Mouse (Mus musculus) neural tube, embryonic 11.5 days (tissue): ENCODE measurements around the gene Arhgap17. TPM values are rescaled to one million over a fixed set of nuclear protein-coding genes. Genes with fewer than 3 reads are reported as not detected.

Experiments
- ATAC-seq: fragments of 200-750 bp; cut with Nextera tagmentation; 2 replicates; pipeline ENCODE4 v1.8.0; 2017; ENCODE audit warnings: moderate number of reproducible peaks, mild to moderate bottlenecking, moderate TSS enrichment, moderate library complexity; ENCODE audit not compliant: insufficient read depth, low FRiP score, low TSS enrichment
- DNase-seq: peaks from one replicate; pipeline ENCODE4 v3.0.0-alpha.2; 2015; ENCODE audit warnings: low spot score
- H3K27ac ChIP-seq: fragments of 300-500 bp; sonication (generic); 2 replicates; pipeline ENCODE4 v1.5.1; 2014; ENCODE audit warnings: low read depth, mild to moderate bottlenecking, low read length
- H3K27me3 ChIP-seq: fragments of 300-500 bp; sonication (generic); 2 replicates; pipeline ENCODE4 v1.6.1; 2014; ENCODE audit warnings: mild to moderate bottlenecking, low read length, mixed read lengths; ENCODE audit not compliant: control insufficient read depth, insufficient read depth
- H3K36me3 ChIP-seq: fragments of 300-500 bp; sonication (generic); 2 replicates; pipeline ENCODE4 v1.6.1; 2014; ENCODE audit warnings: mild to moderate bottlenecking, low read length, moderate library complexity, mixed read lengths; ENCODE audit not compliant: control insufficient read depth, insufficient read depth
- H3K4me1 ChIP-seq: fragments of 300-500 bp; sonication (generic); 2 replicates; pipeline ENCODE4 v1.6.1; 2014; ENCODE audit warnings: low read length, mixed read lengths; ENCODE audit not compliant: control insufficient read depth, insufficient read depth
- H3K4me2 ChIP-seq: fragments of 300-500 bp; sonication (generic); 2 replicates; pipeline ENCODE4 v1.6.1; 2014; ENCODE audit warnings: low read depth, mild to moderate bottlenecking, moderate library complexity
- H3K4me3 ChIP-seq: fragments of 300-500 bp; sonication (generic); 2 replicates; pipeline ENCODE4 v1.5.1; 2014; ENCODE audit warnings: low read depth, low read length
- H3K9ac ChIP-seq: fragments of 300-500 bp; sonication (generic); 2 replicates; pipeline ENCODE4 v1.6.1; 2014; ENCODE audit warnings: mild to moderate bottlenecking, low read length
- H3K9me3 ChIP-seq: fragments of 300-500 bp; sonication (generic); 2 replicates; pipeline ENCODE4 v1.6.1; 2016; ENCODE audit warnings: low read length; ENCODE audit not compliant: control insufficient read depth
- WGBS: fragments of 180-500 bp; shearing (Covaris S2); extraction: QIAGEN DNeasy Blood & Tissue Kit; methylation state at CpG from one replicate; pipeline ENCODE4 v1.1.7; 2014; 5-methylcytosine and 5-hydroxymethylcytosine counted together
- polyA plus RNA-seq: library from polyadenylated mRNA; unstranded; fragments of >200 nt; fragmentation: Nextera tagmentation; extraction: Ambion mirVana; gene quantifications from 2 replicates; pipeline ENCODE4 v1.2.1, GENCODE M21; 2014

Gene Arhgap17
- polyA plus RNA-seq, 1 experiment from 2014 or later, result 32.9 TPM

DNA sequence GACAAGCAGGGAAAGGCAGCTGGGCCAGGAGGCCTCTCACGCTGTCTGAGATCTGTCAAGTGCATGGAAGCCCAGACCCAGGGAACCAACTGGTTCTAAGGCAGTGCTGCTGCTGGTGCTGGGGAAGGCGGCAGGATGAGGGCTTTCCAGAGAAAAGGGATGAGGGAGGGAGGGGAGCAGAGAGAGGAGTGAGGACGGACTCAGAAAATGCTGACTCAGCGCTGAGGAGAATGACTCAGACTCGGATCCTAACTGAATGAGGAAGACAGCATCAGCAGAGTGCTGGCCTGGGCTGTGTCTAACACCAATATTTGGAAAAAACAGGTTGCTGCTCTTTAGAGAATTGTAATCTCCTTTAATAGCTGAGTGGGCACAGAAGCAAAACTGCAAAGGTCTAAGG is 57.9 kb downstream of the Arhgap17 start:
- H3K9me3 ChIP-seq, result no peaks in the 10 kb centered on the region
- no peak overlapping the region for H3K9ac ChIP-seq
- 72% methylated on average over 5 of the region's 5 CpGs for WGBS
- H3K4me3 ChIP-seq, result no peak overlapping the region
- H3K27ac ChIP-seq, result no peak overlapping the region
- H3K4me1 ChIP-seq, result no peaks in the 10 kb centered on the region
- no peak overlapping the region for H3K4me2 ChIP-seq
- ATAC-seq (no peak), DNase-seq (no peak)
- H3K27me3 ChIP-seq, result no peaks in the 10 kb centered on the region
- peaks cover 5% of the 10 kb centered on the region for H3K36me3 ChIP-seq

DNA sequence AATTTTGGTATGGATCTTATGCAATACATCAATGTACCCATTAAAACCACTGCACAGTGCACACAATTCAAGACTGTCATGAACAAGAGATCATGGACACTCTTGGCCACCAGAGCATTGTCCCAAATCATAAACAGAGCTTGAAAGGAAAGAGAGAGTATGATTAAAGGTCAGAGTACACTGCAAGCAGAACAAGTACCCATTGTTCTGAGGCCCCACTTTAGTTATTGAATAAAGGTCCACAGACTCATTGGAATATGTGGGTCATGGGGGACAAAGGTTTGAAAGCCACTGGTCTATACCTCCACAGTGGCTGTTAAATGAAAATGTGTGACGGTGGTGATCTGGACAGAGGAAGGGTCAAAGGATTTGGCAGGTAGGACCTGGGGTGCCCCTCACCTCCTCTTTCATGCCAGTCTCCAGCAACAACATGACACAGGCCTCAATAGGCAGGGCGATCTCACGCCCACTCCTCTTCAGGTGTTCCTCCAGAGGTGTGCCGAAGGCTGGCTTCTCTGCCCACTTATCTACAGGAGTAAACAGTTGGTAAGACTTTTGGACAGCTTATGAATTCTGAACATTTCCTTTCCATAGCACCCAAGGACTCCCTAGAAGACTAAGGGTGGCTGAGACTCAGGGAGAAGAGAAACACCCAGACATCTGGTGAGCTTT is 61.7 kb downstream of the Arhgap17 start:
- 94% methylated on average over 4 of the region's 4 CpGs for WGBS

DNA sequence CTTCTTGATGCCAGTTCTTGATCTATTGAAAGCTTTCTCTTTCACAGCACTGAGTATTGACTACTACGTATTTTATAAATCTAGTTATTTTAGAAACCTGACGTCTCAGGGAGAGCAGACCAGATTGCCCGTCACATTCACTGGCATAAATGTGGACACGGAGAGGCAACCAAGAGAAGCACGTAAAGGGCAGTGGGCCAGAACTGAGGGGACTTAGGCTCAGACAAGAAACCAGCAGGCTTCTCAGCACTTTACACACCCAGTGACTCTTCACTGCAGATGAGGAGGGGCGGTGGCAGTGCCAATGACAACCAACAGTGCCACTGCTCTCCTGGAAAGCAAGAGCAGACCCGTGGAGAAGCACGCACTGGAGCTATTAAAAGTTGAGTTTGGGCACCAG is 62.5 kb downstream of the Arhgap17 start:
- H3K36me3 ChIP-seq, result peaks cover 15% of the 10 kb centered on the region
- no peaks in the 10 kb centered on the region for H3K4me1 ChIP-seq
- H3K4me2 ChIP-seq, result no peak overlapping the region
- DNase-seq (no peak), ATAC-seq (no peak)
- H3K9me3 ChIP-seq, result no peaks in the 10 kb centered on the region
- no peak overlapping the region for H3K27ac ChIP-seq
- H3K4me3 ChIP-seq, result no peak overlapping the region
- H3K27me3 ChIP-seq, result no peaks in the 10 kb centered on the region
- WGBS, result 95% methylated on average over 8 of the region's 8 CpGs
- H3K9ac ChIP-seq, result no peak overlapping the region

More for the DNA sequence above, 61.7 kb downstream of the Arhgap17 start:
- ATAC-seq, result no peak
- Histone ChIP-seq H3K9me3 (no peaks in the 10 kb centered on the region), H3K36me3 (peaks cover 15% of the 10 kb centered on the region), H3K27ac (no peak overlapping the region), H3K4me2 (no peak overlapping the region), H3K9ac (no peak overlapping the region), H3K4me3 (no peak overlapping the region), H3K4me1 (no peaks in the 10 kb centered on the region), H3K27me3 (no peaks in the 10 kb centered on the region)
- no peak for DNase-seq

- peaks cover 13% of the 10 kb centered on the region for H3K36me3 ChIP-seq
- H3K9ac ChIP-seq, result no peak overlapping the region
Measured at GRCm38 (mm10) chr7:123305397-123305796, 64.3 kb downstream of the Arhgap17 start.

DNA sequence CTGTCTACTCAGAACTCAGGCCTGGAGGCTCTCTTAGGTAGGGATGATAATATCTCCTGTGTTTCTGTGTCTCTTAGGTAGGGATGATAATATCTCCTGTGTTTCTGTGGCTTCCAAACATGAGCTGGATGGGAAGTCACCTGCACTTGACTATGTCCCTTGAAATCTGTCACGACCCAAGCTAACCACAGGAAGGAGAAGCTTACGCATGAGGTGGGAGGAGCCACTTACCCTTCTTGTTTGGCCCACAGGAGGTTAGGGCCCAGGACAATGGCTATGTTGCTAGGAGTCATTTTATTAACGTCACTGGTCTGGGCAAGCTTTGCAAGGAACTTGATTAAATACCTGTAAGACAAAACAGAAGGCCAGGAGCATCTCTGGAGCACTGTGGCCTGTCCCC is 69.5 kb downstream of the Arhgap17 start:
- H3K4me1 ChIP-seq, result no peaks in the 10 kb centered on the region
- H3K9me3 ChIP-seq, result no peaks in the 10 kb centered on the region
- WGBS, result 69% methylated on average over 3 of the region's 3 CpGs
- no peak for ATAC-seq
- H3K9ac ChIP-seq, result no peak overlapping the region
- H3K36me3 ChIP-seq, result peaks cover 10% of the 10 kb centered on the region
- H3K27me3 ChIP-seq, result no peaks in the 10 kb centered on the region
- no peak overlapping the region for H3K4me2 ChIP-seq
- no peak overlapping the region for H3K4me3 ChIP-seq
- H3K27ac ChIP-seq, result no peak overlapping the region
- DNase-seq, result no peak

More at GRCm38 (mm10) chr7:123305397-123305796, 64.3 kb downstream of the Arhgap17 start:
- DNase-seq (no peak), ATAC-seq (no peak)
- Histone ChIP-seq H3K9me3 (no peaks in the 10 kb centered on the region), H3K27me3 (no peaks in the 10 kb centered on the region), H3K4me3 (no peak overlapping the region), H3K27ac (no peak overlapping the region), H3K4me2 (no peak overlapping the region), H3K4me1 (no peaks in the 10 kb centered on the region)
- 76% methylated on average over 2 of the region's 2 CpGs for WGBS

DNA sequence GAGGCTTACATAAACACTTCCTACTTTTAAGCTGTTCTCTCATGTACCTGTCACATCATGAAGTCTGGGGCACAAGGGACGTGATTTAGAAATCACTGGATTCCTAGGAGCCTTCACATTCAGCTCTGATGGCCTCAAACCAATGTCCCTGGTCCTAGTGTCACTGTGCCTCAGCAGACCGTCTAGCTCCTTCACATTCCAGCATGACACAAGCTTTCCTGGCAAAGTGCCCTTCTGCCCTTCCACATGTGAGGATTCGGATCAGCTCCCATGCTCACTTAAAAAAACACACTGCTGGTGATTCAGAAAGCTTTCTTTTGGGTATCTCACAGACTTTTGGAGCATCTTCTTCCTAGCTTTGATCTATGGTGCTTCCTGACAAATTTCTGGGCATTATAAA is 71.5 kb downstream of the Arhgap17 start:
- ATAC-seq (no peak), DNase-seq (no peak)
- Histone ChIP-seq H3K9me3 (no peaks in the 10 kb centered on the region), H3K27me3 (no peaks in the 10 kb centered on the region), H3K4me2 (no peak overlapping the region), H3K4me3 (no peak overlapping the region), H3K9ac (no peak overlapping the region), H3K27ac (no peak overlapping the region), H3K36me3 (peaks cover 10% of the 10 kb centered on the region), H3K4me1 (no peaks in the 10 kb centered on the region)
- WGBS, result 67% methylated on average over 3 of the region's 3 CpGs

- H3K4me1 ChIP-seq, result no peaks in the 10 kb centered on the region
- ATAC-seq, result no peak
- DNase-seq, result no peak
- H3K4me3 ChIP-seq, result no peak overlapping the region
- no peak overlapping the region for H3K9ac ChIP-seq
- 75% methylated on average over 6 of the region's 6 CpGs for WGBS
- peaks cover 12% of the 10 kb centered on the region for H3K36me3 ChIP-seq
- H3K4me2 ChIP-seq, result no peak overlapping the region
- H3K27me3 ChIP-seq, result no peaks in the 10 kb centered on the region
- H3K9me3 ChIP-seq, result no peaks in the 10 kb centered on the region
- no peak overlapping the region for H3K27ac ChIP-seq
Measured at GRCm38 (mm10) chr7:123296097-123296496, 73.6 kb downstream of the Arhgap17 start.

GRCm38 (mm10) chr7:123295423-123295822 is 74.3 kb downstream of the Arhgap17 start:
- no peak for DNase-seq
- no peak for ATAC-seq
- H3K4me3 ChIP-seq, result no peak overlapping the region
- H3K9ac ChIP-seq, result no peak overlapping the region
- H3K9me3 ChIP-seq, result no peaks in the 10 kb centered on the region
- peaks cover 14% of the 10 kb centered on the region for H3K36me3 ChIP-seq
- H3K4me1 ChIP-seq, result no peaks in the 10 kb centered on the region
- WGBS, result 86% methylated on average over 7 of the region's 7 CpGs
- no peaks in the 10 kb centered on the region for H3K27me3 ChIP-seq
- no peak overlapping the region for H3K4me2 ChIP-seq
- no peak overlapping the region for H3K27ac ChIP-seq

GRCm38 (mm10) chr7:123293898-123294297 is 75.8 kb downstream of the Arhgap17 start:
- no peaks in the 10 kb centered on the region for H3K27me3 ChIP-seq
- WGBS, result 91% methylated on average over 7 of the region's 7 CpGs
- no peaks in the 10 kb centered on the region for H3K4me1 ChIP-seq
- H3K9me3 ChIP-seq, result no peaks in the 10 kb centered on the region
- no peak for ATAC-seq
- no peak for DNase-seq
- no peak overlapping the region for H3K4me3 ChIP-seq
- peaks cover 16% of the 10 kb centered on the region for H3K36me3 ChIP-seq
- no peak overlapping the region for H3K4me2 ChIP-seq
- H3K27ac ChIP-seq, result no peak overlapping the region
- H3K9ac ChIP-seq, result no peak overlapping the region
